Mouse (Mus musculus) G1E (cell line): ENCODE results near the gene Golm1.

ENCODE experiments used
- GATA1 ChIP-seq: IDR thresholded peaks from 2 replicates; pipeline ENCODE4 v1.6.1; 2012; ENCODE audit warnings: borderline replicate concordance, low read length, inconsistent platforms, mixed read lengths
- GATA2 ChIP-seq: IDR thresholded peaks from 2 replicates; pipeline ENCODE4 v1.6.1; 2012; ENCODE audit warnings: low read depth, low read length, inconsistent platforms, borderline replicate concordance

- TF ChIP-seq GATA1 (no peak), GATA2 (no peak)
Observed at GRCm38 (mm10) chr13:59685236-59685635, 9.6 kb upstream of the Golm1 start.
